Mouse (Mus musculus) hindbrain, embryonic 16.5 days (tissue): ENCODE measurements around the gene Fam78a. TPM values are rescaled to one million over a fixed set of nuclear protein-coding genes. Genes with fewer than 3 reads are reported as not detected.
A peak's percentile ranks its signal among the peaks of the same experiment; 100 is the strongest.

Source experiments
- ATAC-seq: fragments of 200-750 bp; cut with Nextera tagmentation; 2 replicates; pipeline ENCODE4 v1.8.0; 2017; ENCODE audit warnings: moderate TSS enrichment, moderate library complexity
- H3K27ac ChIP-seq: fragments of 300-500 bp; sonication (generic); 2 replicates; pipeline ENCODE4 v1.5.1; 2014; ENCODE audit warnings: low read depth, mild to moderate bottlenecking, control low read depth, low read length, moderate library complexity
- H3K27me3 ChIP-seq: fragments of 300-500 bp; sonication (generic); replicated peaks from 2 replicates; pipeline ENCODE4 v1.6.1; 2014; ENCODE audit warnings: low read length; ENCODE audit not compliant: control insufficient read depth, insufficient read depth
- H3K36me3 ChIP-seq: fragments of 300-500 bp; sonication (generic); 2 replicates; pipeline ENCODE4 v1.6.1; 2014; ENCODE audit warnings: mild to moderate bottlenecking, low read length, moderate library complexity, mixed read lengths; ENCODE audit not compliant: control insufficient read depth, insufficient read depth
- H3K4me1 ChIP-seq: fragments of 300-500 bp; sonication (generic); 2 replicates; pipeline ENCODE4 v1.6.1; 2014; ENCODE audit warnings: low read depth, low read length; ENCODE audit not compliant: control insufficient read depth, insufficient read depth
- H3K4me2 ChIP-seq: fragments of 300-500 bp; sonication (generic); 2 replicates; pipeline ENCODE4 v1.6.1; 2014; ENCODE audit warnings: mild to moderate bottlenecking, low read length, control low read depth, moderate library complexity
- H3K4me3 ChIP-seq: fragments of 300-500 bp; sonication (generic); 2 replicates; pipeline ENCODE4 v1.5.1; 2014; ENCODE audit warnings: mild to moderate bottlenecking, low read length, control low read depth, moderate library complexity
- H3K9ac ChIP-seq: fragments of 300-500 bp; sonication (generic); 2 replicates; pipeline ENCODE4 v1.6.1; 2014; ENCODE audit warnings: low read depth, mild to moderate bottlenecking, control low read depth, low read length, moderate library complexity
- H3K9me3 ChIP-seq: fragments of 300-500 bp; sonication (generic); 2 replicates; pipeline ENCODE4 v1.6.1; 2014; ENCODE audit warnings: mild to moderate bottlenecking, low read length, moderate library complexity; ENCODE audit not compliant: control insufficient read depth
- WGBS: fragments of 180-500 bp; shearing (Covaris S2); extraction: QIAGEN DNeasy Blood & Tissue Kit; methylation state at CpG from one replicate; pipeline ENCODE4 v1.1.7; 2014; 5-methylcytosine and 5-hydroxymethylcytosine counted together
- polyA plus RNA-seq: library from polyadenylated mRNA; unstranded; fragments of >200 nt; fragmentation: Nextera tagmentation; extraction: Ambion mirVana; gene quantifications from 2 replicates; pipeline ENCODE4 v1.2.1, GENCODE M21; 2015

Fam78a gene
- polyA plus RNA-seq = 0.50 and 0.69 TPM in 2 replicates

DNA sequence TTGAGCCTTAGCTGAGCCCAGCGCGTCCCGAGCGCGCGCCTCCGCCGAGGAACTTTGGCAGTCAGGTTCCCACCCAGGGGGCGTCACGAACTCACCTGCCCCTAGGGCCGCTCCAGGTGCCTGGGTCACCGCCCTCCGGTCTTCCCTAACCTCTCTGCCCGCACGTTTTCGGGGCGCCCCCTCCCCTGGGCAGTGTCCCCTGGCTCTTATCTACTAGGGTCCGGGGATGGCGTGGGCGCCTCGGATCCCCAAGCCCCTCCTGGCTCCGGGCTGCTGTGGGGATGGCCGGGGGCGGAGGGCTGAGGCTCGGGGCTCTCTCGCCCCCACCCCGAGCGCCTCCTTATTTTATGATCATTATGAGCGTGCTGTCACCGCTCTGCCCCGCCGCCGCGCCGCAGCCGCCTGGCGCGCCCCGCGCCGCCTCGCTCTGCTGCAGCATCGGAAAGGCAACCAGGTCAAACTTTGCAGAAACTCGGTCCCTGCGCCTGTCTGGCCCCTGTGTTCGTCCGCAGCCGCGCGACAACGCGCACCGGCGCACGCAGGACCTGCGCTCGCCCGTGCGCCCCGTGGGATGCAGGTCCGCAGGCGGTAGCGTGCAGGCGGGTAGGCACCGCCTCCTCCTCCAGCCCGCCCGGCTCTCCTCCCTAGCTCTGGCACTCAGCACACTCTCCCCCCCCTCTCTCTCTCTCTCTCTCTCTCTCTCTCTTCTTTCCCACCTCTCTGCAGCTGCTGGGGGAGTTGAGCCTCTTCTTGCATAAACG is at the start of gene Fam78a:
Fam78a (minus strand) TSS at position 747 of the 761 bp plus-strand sequence.
- Histone ChIP-seq H3K36me3 (no peaks in the 10 kb centered on the region), H3K9ac (peak within 1 kb of the TSS; percentile 66), H3K4me1 (peaks cover 27% of the 10 kb centered on the region), H3K27me3 (peaks cover 31% of the 10 kb centered on the region), H3K4me2 (peak within 1 kb of the TSS; percentile 100), H3K4me3 (peak within 1 kb of the TSS; percentile 74), H3K27ac (no peak within 1 kb of the TSS), H3K9me3 (no peaks in the 10 kb centered on the region)
- ATAC-seq = peak; percentile 76
- under 1% methylated on average over 59 of the region's 68 CpGs for WGBS

DNA sequence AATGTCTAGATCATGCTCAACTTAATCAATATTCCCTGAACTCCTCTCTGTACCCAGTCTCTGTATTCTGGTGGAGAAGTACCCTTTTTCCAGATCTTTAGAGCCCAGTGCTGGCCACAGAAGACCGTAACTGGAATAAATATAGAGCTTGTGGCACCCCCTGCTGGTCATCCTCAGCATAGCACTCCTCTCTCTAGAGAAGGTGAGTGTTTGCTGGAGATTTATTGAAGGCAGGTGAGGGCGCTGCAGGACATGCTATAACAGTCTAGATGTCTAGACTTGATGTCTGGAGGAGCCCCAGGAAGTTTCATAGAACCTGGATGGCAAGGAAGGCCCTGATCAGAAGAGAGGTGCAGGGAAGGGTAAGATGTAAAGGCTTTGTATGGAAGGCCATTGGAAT is 49.4 kb upstream of the Fam78a start:
- ATAC-seq = no peak
- H3K4me2 ChIP-seq = no peak overlapping the region
- H3K27ac ChIP-seq = no peak overlapping the region
- 3% methylated on average over 2 of the region's 2 CpGs for WGBS
- no peak overlapping the region for H3K9ac ChIP-seq
- peaks cover 7% of the 10 kb centered on the region for H3K4me1 ChIP-seq
- H3K9me3 ChIP-seq = no peaks in the 10 kb centered on the region
- no peaks in the 10 kb centered on the region for H3K36me3 ChIP-seq
- no peak overlapping the region for H3K4me3 ChIP-seq
- H3K27me3 ChIP-seq = no peaks in the 10 kb centered on the region

DNA sequence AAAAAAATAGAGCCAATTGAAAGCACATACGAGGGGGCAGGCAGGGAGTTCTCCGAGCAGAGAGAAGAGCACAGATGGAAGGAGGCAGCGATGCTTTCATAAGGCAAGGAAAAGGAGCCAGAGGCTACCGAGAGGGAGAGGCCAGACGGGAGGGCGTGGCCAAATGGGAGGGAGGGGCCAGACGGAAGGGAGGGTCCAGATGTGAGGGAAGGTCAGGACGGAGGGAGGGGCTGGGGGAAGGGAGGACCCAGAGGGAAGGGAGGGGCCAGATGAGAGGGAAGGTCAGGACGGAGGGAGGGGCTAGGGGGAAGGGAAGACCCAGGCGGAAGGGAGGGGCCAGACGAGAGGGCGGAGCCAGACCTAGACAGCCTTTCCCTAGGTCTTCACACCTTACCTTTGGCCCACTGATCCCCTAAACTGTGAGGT is 47.9 kb upstream of the Fam78a start:
- Histone ChIP-seq H3K4me2 (peak overlapping the region; percentile 36), H3K4me3 (no peak overlapping the region; the same call in 1 of the 2 replicates), H3K9me3 (no peaks in the 10 kb centered on the region), H3K27ac (no peak overlapping the region), H3K9ac (no peak overlapping the region), H3K36me3 (no peaks in the 10 kb centered on the region), H3K27me3 (no peaks in the 10 kb centered on the region), H3K4me1 (peaks cover 7% of the 10 kb centered on the region)
- 2% methylated on average over 12 of the region's 12 CpGs for WGBS
- ATAC-seq = no peak

DNA sequence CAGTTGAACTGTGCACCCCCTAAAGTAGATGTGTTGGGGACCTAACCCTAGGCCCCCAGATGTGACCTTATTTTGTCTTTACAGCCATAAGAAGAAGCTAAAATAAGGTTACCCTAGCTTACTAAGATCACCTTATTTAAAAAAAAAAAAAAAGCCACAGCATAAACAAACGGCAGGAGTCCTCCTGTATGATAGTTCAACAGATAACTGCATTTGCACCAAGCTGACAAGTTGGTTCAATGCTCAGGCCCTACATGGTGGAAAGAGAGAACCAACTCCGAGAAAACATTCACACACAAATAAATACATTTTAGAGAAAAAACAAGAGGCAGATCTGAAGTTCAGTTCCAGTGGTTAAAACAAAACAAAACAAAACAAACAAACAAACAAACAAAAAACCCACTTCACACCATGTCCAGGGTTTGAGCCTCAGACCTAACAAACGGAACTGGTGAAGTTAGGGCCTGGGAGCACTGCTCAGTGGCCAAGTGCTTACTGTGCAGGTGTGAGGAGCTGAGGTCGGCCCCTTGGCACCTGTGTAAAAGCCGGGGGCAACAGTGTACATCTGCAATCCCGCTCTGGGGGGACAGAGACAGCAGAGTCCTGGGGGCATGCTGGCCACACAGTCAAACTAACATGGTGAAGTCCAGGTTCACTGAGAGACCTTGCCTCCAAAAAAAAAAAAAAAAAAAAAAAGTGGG is 47.4 kb upstream of the Fam78a start:
- 66% methylated on average over 6 of the region's 6 CpGs for WGBS
- no peak overlapping the region for H3K27ac ChIP-seq
- no peak for ATAC-seq
- H3K4me3 ChIP-seq = no peak overlapping the region
- H3K4me2 ChIP-seq = no peak overlapping the region; the same call in 1 of the 2 replicates
- no peaks in the 10 kb centered on the region for H3K9me3 ChIP-seq
- H3K4me1 ChIP-seq = peaks cover 4% of the 10 kb centered on the region
- H3K36me3 ChIP-seq = no peaks in the 10 kb centered on the region
- H3K9ac ChIP-seq = no peak overlapping the region
- H3K27me3 ChIP-seq = no peaks in the 10 kb centered on the region

DNA sequence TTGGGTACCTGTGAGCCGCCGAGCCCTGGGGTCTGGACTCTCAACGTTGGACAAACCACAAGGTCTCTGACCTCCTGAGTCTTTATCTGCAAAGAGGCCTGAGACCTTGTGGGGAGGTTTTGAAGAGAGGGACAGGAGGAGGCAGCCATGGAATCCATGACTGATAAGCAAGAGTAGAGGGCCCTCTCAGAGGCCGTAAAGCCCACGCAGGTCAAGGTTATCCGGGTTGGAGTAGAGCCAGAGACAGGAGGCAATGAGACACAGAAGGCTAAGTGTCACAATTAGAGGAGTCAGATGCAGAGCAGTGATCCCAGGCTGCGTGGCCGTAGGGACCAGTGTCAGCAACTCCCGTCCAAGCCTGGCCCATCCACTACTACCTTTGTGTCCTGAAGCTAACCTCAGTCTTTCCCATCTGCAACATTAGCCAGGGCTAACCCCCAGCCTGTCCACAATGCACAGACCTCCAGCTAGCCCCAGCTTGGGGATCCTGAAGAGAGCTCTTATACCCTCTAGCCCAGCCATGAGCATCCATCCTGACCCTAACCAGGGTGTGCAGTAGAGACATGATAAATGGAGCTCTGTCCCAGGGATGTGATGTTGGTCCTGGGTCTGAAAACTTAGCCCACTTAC is 46.7 kb upstream of the Fam78a start:
- H3K27ac ChIP-seq = no peak overlapping the region

DNA sequence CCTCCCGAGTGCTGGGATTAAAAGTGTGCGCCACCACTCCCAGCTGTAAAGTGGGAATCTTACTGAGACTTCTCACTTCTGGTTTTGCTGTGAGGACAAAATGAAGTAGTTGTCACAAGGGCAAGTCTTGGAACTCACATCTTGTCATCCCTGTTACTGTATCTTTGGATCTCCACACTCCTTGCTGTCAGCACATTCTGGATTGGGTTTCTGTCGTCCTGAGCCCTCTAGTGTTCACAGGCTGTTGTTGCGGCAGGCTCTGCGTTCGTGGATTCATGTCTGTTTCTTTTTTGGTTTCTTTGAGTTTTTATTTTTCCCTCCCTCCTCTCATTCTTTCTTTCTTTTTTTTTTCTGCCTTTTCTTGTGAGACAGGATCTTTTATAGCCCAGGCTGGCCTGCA is 45.8 kb upstream of the Fam78a start:
- no peaks in the 10 kb centered on the region for H3K36me3 ChIP-seq
- H3K4me2 ChIP-seq = no peak overlapping the region
- H3K27me3 ChIP-seq = no peaks in the 10 kb centered on the region
- WGBS = 30% methylated on average over 6 of the region's 6 CpGs
- ATAC-seq = no peak
- no peak overlapping the region for H3K4me3 ChIP-seq
- H3K27ac ChIP-seq = no peak overlapping the region
- H3K9ac ChIP-seq = no peak overlapping the region
- no peaks in the 10 kb centered on the region for H3K9me3 ChIP-seq
- H3K4me1 ChIP-seq = peaks cover 3% of the 10 kb centered on the region; the same call in 1 of the 2 replicates

More for the DNA sequence above, 46.7 kb upstream of the Fam78a start:
- H3K4me2 ChIP-seq = no peak overlapping the region
- H3K36me3 ChIP-seq = no peaks in the 10 kb centered on the region
- H3K9me3 ChIP-seq = no peaks in the 10 kb centered on the region
- H3K27me3 ChIP-seq = no peaks in the 10 kb centered on the region
- 88% methylated on average over 9 of the region's 9 CpGs for WGBS
- no peak overlapping the region for H3K4me3 ChIP-seq
- H3K4me1 ChIP-seq = peaks cover 3% of the 10 kb centered on the region; the same call in 1 of the 2 replicates
- no peak for ATAC-seq
- H3K9ac ChIP-seq = no peak overlapping the region

DNA sequence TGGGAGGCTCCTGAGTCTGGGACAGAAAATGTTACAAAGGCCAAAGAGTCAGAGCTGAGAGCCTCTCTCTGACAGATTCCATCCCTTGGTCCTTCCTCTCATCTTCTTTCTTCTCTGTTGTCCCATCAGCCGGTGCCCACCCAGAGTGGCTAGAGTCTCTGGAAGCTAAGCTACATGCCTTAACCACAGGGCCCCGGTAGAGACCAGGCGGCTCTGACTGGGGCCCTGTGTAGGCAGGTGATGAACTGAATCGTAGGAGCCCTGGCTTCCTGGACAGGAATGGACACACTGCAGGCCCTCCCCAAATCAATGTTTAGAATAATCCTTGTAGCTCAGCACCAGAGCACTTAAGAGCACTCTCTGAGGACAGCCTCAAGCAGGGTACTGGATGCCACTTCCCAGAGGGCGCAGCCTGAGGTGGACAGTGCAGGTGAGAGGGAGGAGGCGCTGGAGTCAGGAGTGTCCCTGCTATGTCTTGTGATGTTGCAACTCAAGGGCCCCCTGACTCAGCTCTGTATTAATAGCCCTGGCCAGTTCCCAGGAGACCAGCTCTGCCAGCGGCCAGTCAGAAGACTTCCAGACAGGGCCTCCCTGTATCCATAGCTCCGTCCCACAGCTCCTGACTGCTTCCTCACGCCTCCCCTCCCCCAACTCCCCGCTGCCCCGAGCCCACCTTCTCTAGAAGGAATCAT is 44.9 kb upstream of the Fam78a start:
- H3K36me3 ChIP-seq = no peaks in the 10 kb centered on the region
- H3K4me2 ChIP-seq = no peak overlapping the region
- H3K4me3 ChIP-seq = no peak overlapping the region
- H3K27ac ChIP-seq = no peak overlapping the region
- ATAC-seq = no peak
- no peak overlapping the region for H3K9ac ChIP-seq
- H3K27me3 ChIP-seq = no peaks in the 10 kb centered on the region
- 57% methylated on average over 11 of the region's 11 CpGs for WGBS
- H3K9me3 ChIP-seq = no peaks in the 10 kb centered on the region
- peaks cover 3% of the 10 kb centered on the region; the same call in 1 of the 2 replicates for H3K4me1 ChIP-seq

DNA sequence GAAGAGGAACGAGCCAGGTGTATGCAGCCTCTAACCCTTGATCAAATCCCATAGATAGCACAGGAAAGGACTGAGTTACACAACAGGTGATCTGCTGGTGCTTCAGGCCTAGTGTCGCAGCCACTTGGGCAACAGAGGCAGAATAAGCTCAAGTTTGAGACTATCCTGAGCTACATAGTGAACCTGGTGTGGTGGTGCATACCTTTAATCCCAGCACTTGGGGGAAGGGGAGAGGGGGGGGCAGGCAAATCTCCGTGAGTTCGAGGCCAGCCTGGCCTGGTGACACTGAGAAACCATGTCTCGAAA is 43.8 kb upstream of the Fam78a start:
- 90% methylated on average over 5 of the region's 5 CpGs for WGBS

More for the DNA sequence above, 43.8 kb upstream of the Fam78a start:
- H3K27me3 ChIP-seq = no peaks in the 10 kb centered on the region
- no peak overlapping the region for H3K4me2 ChIP-seq
- H3K36me3 ChIP-seq = no peaks in the 10 kb centered on the region
- H3K9ac ChIP-seq = no peak overlapping the region
- H3K4me3 ChIP-seq = no peak overlapping the region
- ATAC-seq = no peak
- H3K9me3 ChIP-seq = no peaks in the 10 kb centered on the region
- no peak overlapping the region for H3K27ac ChIP-seq
- H3K4me1 ChIP-seq = peaks cover 3% of the 10 kb centered on the region; the same call in 1 of the 2 replicates
